Mouse (Mus musculus): ENCODE measurements at regions not wholly inside any gene's neighbourhood (a gene's known extent, or its start where the extent isn't known, plus 50 kb on each side); places are given as distances from the start of the nearest gene placed in this dataset.

DNA sequence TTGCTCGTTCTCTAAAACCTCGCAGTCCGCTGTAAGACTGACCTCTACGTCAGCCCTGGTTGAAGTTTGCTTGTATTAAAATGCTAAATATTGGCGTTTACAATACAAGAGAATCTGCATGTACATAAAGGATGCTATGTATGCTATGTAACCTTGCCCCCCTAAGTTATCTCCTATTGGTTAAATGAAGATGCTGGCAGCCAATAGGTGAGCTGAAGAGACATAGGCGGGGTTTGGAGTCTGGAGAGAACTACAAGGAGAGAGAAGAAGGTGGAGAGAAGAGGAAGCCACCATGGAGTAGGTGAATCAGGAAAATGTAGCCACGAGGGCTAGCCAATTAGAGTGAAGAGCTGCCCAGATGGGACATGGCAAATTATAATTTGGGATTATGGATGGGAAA is 214.0 kb upstream of the Amigo2 start:
- no peak for DNase-seq (ENCODE audit: low spot score in 2 of 2)

DNA sequence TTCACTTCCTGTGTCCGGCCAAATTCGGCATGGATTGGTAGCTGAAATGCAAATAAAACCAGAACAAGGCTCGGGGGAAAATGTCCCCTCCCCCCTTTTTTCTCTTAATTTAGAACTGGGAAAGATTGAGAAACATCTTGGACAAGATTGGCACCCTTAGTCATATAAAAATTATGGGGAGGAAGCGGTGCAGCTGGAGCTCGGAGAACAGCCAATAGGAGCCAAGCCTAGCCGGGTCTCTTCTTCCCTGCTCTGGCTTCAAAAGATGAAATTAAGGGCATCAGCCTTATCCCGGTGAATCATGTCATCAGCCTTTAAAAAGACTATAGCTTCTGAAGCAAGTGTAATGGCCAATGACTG is 213.3 kb upstream of the Amigo2 start:
- DNase-seq (ENCODE audit: low spot score in 2 of 2): no peak

DNA sequence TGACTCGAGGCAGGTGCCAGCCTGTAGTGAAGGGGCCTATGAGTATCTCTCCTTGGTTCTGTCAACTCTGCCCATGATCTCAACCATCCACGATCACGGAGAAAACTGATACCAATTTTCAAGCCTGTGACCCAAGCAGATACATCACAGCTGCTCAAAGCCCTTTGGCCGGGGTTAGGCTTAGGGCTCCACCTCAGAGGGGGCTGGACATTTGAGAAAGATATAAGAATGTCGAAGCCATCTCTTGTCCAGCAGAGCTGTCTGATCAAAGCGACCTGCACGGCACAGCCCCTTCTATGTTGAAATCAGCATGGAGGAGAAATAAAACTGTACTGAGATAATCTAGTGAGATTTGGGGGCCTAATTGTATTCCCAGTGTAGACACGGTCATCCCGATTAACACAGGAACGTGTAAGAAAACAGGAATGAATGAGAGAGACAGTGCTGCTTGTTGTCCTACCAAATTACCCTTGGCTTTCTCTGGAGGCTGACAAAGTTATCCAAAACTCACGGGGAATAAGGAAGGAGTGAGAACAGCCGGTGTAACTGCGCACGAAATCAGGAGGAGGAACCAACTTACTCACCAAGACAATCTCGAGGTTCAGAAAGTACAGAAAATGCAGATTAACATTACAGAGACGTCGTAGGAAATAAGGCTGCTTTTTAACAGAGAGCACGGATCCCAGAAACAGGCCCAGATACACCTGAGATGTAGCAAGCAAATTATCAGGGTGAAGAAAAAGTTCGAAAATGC is 212.7 kb upstream of the Amigo2 start:
- DNase-seq (ENCODE audit: low spot score in 2 of 2): no peak

DNA sequence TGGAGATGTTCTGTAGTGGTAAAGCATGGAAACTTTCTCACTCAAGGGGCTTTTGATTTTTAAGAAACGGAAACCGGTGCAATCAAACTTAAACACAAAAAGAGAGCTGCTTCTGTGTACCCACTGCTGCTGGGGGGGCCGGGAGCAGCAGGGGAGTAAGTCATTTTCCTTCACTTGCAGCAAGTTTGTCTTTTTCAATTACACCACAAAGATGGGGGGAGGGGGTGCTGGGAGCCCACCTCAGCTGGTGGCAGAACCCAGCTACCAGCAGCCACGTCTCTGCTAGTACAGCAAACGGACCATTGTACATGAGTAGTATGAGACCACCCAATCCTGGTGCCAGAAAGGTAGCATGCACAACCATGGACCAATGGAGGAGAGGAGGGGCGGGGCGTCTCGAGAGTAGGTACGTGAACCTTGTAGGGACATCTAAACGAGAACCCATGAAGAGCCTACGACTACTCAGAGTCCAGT is 211.7 kb upstream of the Amigo2 start:
- DNase-seq (ENCODE audit: low spot score in 2 of 2): no peak

DNA sequence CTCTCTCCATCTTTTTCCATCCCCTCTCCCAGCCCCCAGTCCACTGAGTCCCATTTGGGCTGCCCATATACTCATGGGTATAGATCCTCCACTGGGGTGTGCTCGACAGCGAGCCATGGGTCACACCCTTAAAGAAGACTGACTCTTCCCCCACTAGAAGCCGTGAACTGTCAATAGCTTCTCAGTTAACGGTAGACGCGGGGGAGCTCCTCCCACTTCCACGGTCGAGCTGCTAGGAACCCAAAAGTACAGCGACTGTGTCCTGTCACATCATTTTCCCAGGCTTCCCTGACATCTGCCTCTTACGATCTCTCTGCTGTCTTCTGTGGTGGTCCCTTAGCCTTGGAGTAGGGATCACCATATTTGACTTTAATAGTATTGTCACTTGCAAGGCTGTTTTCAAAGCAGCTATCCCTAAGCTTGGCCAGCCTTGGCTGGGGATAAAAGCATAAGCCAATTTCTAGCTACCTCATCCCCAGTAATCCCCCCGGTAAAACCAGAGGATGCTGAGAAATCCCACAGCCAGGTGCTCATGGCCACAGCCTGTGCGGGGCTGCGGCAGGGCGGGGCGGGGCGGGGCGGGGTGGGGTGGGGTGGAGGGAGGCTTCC is 211.2 kb upstream of the Amigo2 start:
- DNase-seq (ENCODE audit: low spot score in 2 of 2): no peak

DNA sequence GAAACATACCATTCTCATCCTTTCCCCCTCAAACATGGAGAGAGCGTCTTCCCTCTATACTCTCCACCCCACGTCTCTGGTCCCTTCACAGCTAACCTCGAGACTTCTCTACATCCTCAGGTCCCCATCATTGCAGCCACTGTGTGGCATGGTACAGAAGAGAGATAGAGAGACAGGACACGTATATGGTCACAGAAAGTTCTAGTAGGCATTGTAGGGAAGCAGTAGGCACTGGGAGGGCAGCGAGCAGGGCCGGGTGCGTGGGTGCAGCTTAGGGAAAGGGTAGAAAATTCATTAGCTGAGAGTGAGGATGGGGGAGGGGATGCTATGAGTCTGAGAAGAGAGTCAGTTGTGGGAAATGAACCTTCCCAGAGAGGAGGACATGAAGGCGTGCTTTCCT is 210.4 kb upstream of the Amigo2 start:
- no peak for DNase-seq (ENCODE audit: low spot score in 2 of 2)

DNA sequence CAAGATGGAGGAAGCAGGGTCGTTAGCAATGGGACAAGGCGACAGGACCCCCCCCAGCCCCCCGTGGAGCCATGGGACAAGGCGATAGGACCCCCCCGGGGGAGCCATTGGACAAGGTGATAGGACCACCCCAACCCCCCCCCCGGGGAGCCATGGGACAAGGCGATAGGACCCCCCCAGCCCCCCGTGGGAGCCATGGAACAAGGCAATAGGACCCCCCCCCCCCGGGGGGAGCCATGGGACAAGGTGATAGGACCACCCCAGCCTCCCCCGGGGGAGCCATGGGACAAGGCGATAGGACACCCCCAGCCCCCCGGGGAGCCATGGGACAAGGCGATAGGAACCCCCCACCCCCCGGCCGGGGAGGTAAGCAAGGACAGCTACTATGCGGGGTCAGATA is 209.9 kb upstream of the Amigo2 start:
- no peak for DNase-seq (ENCODE audit: low spot score in 2 of 2)

DNA sequence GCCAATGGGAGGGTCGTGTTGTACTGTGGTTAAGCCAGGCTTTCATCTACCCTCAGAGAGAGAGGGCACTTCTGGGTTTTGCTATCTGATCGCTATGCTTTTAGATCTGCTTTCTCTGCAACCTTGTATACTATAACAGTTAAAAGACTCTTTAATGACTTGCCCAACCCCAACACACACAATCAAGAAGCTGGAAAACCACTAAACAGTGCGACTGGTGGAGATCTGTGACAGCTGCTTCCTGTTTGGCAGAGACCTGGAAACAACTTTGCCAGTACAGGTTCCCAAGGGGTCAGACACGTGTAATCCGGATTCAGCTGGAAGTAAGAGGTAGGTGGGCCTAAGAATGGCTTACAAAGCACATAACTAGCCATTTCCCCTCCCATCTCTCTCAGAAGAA is 208.6 kb upstream of the Amigo2 start:
- no peak for DNase-seq (ENCODE audit: low spot score in 2 of 2)

DNA sequence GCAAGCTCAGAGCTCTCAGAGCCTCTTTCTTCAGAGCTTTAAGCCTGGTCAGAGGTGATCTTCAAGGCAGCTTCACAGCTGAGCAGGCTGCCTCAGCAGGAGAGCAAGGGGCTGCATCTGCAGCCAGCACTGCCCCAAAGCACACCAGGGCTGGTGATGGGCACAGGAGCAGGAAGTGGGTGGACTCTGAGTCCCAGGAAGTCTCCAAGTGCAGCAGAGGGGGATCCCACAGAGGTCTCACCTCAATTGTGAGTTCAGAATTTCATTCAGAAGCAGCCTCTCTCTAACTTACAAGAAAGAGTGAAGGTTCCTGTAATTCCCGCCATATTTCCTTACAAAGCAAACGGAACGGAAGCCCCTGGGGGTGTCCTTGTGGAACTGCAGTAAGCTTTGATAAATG is 202.6 kb upstream of the Amigo2 start:
- no peak for DNase-seq (ENCODE audit: low spot score in 2 of 2)

DNA sequence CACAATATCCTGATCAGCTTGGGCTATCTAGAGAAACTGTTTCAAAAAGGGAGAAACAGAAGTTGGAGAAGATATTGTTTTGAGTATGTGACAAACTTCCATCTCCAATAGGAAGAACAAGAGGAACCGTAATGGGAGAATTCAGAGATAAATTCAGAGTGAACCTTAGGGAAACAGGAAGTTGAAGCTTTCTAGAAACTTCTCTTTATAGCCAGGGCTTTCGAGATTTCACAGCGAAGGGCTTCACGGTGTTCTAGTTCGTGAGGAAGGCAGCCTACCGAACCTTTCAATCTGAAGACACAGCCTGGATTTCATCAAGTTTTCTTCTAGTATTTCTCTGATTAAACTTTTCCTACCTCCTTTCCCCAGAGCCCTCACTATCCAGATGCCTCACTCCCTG is 201.9 kb upstream of the Amigo2 start:
- DNase-seq (ENCODE audit: low spot score in 2 of 2): no peak

DNA sequence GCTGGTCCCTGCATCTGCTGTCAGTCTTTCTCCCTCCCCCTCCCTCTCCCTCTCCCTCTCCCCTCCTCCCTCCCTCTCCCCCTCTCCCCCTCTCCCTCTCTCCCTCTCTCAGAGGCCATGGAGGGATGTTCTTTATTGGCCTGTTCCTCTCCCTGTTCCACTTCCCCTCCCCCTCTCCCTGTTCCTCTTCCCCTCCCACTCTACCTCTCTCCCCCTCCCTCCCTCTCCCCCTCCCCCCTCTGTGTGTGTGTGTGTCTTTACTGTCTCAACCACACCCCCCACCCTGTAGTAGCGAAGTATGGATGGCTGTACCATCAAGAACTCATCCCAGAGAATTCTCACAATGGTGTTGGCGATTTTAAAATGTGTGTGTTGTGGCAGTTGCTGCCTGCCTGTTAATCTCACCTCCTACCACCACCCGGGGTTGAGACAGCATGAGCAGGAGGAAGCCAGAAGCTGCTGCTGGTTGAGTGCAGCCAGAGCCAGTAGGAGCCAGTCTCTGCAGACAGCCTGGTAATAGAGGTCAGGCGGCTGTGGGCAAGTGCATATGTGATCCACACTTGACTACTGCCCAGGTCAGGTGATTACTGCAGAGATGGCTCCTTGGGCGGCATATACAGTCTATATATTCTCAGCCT is 201.3 kb upstream of the Amigo2 start:
- DNase-seq (ENCODE audit: low spot score in 2 of 2): no peak

DNA sequence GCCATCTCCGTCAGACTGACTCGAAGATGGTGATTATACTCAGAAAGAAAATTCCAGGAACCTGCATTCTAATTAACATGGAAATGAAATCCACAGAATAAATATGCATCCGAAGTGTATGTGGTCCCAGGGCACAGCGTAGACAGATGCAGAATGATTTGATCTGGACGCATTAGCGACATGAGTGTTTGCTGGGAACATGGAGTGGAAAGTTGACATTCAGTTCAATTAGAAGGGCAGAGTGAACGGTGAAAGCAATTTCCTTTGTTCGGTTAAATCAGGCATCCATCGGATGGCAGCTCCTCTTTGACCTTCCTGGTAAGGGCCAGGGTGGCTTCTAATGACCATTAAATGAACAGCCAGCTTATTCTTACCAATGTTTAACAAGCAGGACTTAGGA is 199.1 kb upstream of the Amigo2 start:
- DNase-seq (ENCODE audit: low spot score in 2 of 2): no peak

DNA sequence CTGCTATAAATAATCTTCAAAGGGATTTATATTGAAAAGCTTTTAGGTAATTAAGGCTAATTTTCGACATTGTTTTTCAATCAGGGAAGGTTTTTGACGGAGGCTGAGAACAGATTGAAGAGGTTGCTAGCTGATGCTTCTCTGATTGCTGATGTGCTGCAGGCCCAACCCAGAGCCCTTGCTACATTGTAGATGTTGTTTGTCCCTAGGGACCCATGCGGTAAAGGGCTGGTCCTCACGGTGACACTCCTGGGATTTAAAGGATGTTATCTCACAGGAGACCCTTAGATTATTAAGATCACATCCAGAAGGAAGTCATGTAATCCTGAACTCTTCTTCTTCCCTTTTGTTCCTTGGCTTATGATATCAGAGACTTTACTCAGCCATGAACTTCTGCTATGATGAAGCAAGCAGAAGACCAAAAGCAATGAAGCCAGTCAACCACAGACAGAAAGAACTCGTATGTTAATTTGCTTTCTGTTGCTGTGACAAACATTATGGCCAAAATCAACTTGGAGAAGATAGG is 191.2 kb upstream of the Amigo2 start:
- DNase-seq (ENCODE audit: low spot score in 2 of 2): no peak
